Mouse (Mus musculus) brain, embryonic 14.5 days (tissue): Measurements from ENCODE around the gene Pld1.

Source experiments
- CTCF ChIP-seq: fragments of 200-500 bp; IDR thresholded peaks from 2 replicates; pipeline ENCODE4 v1.5.1; 2012; ENCODE audit warnings: inconsistent platforms, mild to moderate bottlenecking, moderate library complexity, borderline replicate concordance; ENCODE audit not compliant: insufficient read depth, insufficient read length; ENCODE audit errors: extremely low read depth
- POLR2A ChIP-seq: fragments of 200-500 bp; IDR thresholded peaks from 2 replicates; pipeline ENCODE4 v1.6.1; 2012; ENCODE audit warnings: mild to moderate bottlenecking, inconsistent platforms, borderline replicate concordance; ENCODE audit not compliant: poor library complexity, insufficient read depth, insufficient read length, severe bottlenecking; ENCODE audit errors: extremely low read depth

DNA sequence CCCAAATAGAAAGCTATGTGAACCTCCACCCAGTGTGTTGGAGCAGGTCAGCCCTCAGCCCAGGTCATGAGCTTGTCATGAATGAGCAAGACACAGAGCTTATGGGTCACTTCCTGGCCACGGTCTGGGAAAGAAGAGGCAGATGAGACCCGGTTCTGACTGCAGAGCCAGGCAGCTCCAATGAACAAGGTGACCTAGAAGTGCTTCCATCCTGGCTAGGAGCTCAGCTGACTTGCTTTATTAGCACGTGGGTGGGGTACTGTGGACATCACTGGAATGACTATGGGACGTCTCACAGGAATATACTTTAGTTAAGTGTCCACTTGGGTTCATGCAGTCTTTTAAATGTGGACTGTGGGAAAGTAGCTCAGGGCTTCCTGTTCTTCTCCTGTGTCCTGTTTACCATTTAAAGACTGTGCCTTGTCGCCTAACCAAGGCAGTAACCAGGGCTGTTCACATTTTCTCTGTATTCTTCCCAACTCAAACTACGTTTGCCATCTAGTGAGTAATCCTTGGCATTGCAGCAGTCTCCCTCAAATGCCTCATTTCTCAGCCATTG lies 169.0 kb downstream of the Pld1 start:
- TF ChIP-seq POLR2A (no peak), CTCF (peak; percentile 71; the same call in 1 of the 2 replicates)
